Mouse (Mus musculus) liver, embryonic 16.5 days (tissue): Measurements from ENCODE around the gene Gse1. TPM values are rescaled to one million over a fixed set of nuclear protein-coding genes. Genes with fewer than 3 reads are reported as not detected.

Source experiments
- ATAC-seq: fragments of 200-750 bp; cut with Nextera tagmentation; 2 replicates; pipeline ENCODE4 v1.8.0; 2017; ENCODE audit warnings: low read depth, mild to moderate bottlenecking, moderate number of reproducible peaks, moderate library complexity
- H3K27ac ChIP-seq: fragments of 300-500 bp; sonication (generic); 2 replicates; pipeline ENCODE4 v1.5.1; 2014; ENCODE audit warnings: mild to moderate bottlenecking, low read length
- H3K27me3 ChIP-seq: fragments of 300-500 bp; sonication (generic); 2 replicates; pipeline ENCODE4 v1.6.1; 2014; ENCODE audit warnings: low read depth, low read length, mixed read lengths; ENCODE audit not compliant: control insufficient read depth, insufficient read depth
- H3K36me3 ChIP-seq: fragments of 300-500 bp; sonication (generic); 2 replicates; pipeline ENCODE4 v1.6.1; 2014; ENCODE audit warnings: mild to moderate bottlenecking; ENCODE audit not compliant: control insufficient read depth, insufficient read depth
- H3K4me1 ChIP-seq: fragments of 300-500 bp; sonication (generic); 2 replicates; pipeline ENCODE4 v1.6.1; 2014; ENCODE audit warnings: low read depth, low read length, mixed read lengths; ENCODE audit not compliant: control insufficient read depth
- H3K4me2 ChIP-seq: fragments of 300-500 bp; sonication (generic); 2 replicates; pipeline ENCODE4 v1.6.1; 2014; ENCODE audit warnings: low read depth, low read length, mixed read lengths
- H3K4me3 ChIP-seq: fragments of 300-500 bp; sonication (generic); 2 replicates; pipeline ENCODE4 v1.5.1; 2014; ENCODE audit warnings: low read depth, mild to moderate bottlenecking, low read length
- H3K9ac ChIP-seq: fragments of 300-500 bp; sonication (generic); 2 replicates; pipeline ENCODE4 v1.6.1; 2014; ENCODE audit warnings: low read depth, low read length
- H3K9me3 ChIP-seq: fragments of 300-500 bp; sonication (generic); replicated peaks from 2 replicates; pipeline ENCODE4 v1.6.1; 2016; ENCODE audit warnings: low read length; ENCODE audit not compliant: control insufficient read depth
- WGBS: fragments of 180-500 bp; shearing (Covaris S2); extraction: QIAGEN DNeasy Blood & Tissue Kit; methylation state at CpG from one replicate; pipeline ENCODE4 v1.1.7; 2014; ENCODE audit not compliant: insufficient replicate concordance; 5-methylcytosine and 5-hydroxymethylcytosine counted together
- polyA plus RNA-seq: library from polyadenylated mRNA; unstranded; fragments of >200 nt; fragmentation: Nextera tagmentation; extraction: Ambion mirVana; gene quantifications from 2 replicates; pipeline ENCODE4 v1.2.1, GENCODE M21; 2015

Gene Gse1
- polyA plus RNA-seq, 1 experiment from 2014 or later = 9.5 TPM

DNA sequence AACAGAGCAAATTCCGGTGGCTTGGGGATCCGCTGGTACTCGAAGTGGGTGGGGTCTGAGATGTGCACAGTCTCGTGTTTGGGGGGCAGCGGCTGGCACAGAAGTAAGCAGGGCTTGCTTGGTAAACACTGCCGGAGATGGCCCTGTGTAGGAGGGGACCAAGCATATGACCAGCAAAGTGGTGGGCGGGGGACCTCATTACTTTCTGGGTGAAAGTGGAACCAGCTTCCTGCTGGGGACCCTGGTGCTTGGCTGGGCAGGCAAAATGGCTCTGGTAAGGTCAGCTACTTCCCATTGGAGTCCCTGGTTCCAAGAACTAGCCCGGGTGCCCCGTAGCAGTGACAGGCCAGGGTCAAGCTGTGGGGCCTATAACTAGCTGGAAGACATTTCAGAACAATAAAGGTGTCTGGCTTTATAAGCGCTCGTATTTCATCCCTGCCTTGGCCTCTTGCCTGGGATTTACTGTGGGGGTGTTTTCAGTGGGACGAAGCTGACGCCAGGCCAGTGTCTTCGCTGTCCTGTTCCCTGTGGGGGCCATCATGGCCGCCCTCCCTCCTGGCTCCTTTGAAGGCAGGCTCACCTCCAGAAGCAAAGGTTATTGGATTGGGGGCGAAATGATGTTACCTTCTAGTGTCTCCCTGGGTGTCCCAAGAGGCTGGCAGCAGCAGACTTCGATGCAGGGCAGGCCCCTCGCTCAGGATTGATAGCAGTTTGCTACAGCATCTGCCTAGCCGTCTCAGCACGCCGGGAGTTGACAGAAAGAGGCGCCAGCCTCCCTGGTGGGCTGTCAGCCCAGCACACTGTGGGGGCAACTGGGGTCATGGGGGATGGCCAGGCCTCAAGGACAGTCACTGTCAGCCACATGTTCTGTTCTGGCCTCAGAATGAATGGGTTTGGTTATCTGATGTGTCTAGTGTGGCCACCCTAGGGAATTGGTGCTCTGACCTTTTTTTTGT is 148.9 kb downstream of the Gse1 start:
- Histone ChIP-seq H3K9me3 (no peaks in the 10 kb centered on the region), H3K9ac (peak overlapping the region; percentile 29), H3K4me2 (no peak overlapping the region), H3K27me3 (no peaks in the 10 kb centered on the region), H3K4me3 (no peak overlapping the region), H3K27ac (peak overlapping the region; percentile 43), H3K4me1 (peaks cover 69% of the 10 kb centered on the region), H3K36me3 (no peaks in the 10 kb centered on the region)
- ATAC-seq = no peak
- 56% methylated on average over 22 of the region's 22 CpGs for WGBS

DNA sequence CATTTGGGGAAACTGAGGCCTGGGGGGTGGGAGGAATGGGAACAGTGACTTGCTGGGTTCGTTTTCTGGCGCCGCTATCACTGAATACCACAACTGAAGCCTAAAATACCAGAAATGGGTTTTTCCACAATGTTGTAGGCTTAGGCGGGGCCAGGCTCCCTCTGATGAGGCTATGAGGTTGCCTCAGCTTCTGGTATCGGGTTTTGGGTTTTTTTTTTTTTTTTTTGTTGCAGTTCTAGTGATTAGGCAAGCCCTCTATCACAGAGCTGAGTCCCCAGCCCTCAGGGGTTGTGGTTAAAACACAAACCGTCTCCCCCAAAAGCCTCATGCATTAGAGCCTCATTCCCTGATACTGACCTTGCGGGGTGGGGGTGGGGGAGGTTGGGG is 149.5 kb downstream of the Gse1 start:
- H3K4me2 ChIP-seq = 0 out of 2 replicates have a peak overlapping the region, but pooled peaks have one; percentile 2

GRCm38 (mm10) chr8:120378306-120378705 is 150.1 kb downstream of the Gse1 start:
- peak overlapping the region; percentile 29; the same call in 1 of the 2 replicates for H3K9ac ChIP-seq
- ATAC-seq = no peak
- H3K4me3 ChIP-seq = no peak overlapping the region
- no peaks in the 10 kb centered on the region for H3K36me3 ChIP-seq
- H3K27ac ChIP-seq = no peak overlapping the region
- H3K4me1 ChIP-seq = peaks cover 57% of the 10 kb centered on the region
- H3K4me2 ChIP-seq = 0 out of 2 replicates have a peak overlapping the region, but pooled peaks have one; percentile 2
- no peaks in the 10 kb centered on the region for H3K9me3 ChIP-seq
- WGBS = 39% methylated on average over 16 of the region's 16 CpGs
- H3K27me3 ChIP-seq = no peaks in the 10 kb centered on the region

More for the DNA sequence above, 149.5 kb downstream of the Gse1 start:
- H3K4me1 ChIP-seq = peaks cover 62% of the 10 kb centered on the region
- H3K9me3 ChIP-seq = no peaks in the 10 kb centered on the region
- H3K27me3 ChIP-seq = no peaks in the 10 kb centered on the region
- peak overlapping the region; percentile 43 for H3K27ac ChIP-seq
- peak overlapping the region; percentile 29 for H3K9ac ChIP-seq
- WGBS = 20% methylated on average over 7 of the region's 7 CpGs
- H3K4me3 ChIP-seq = no peak overlapping the region
- H3K36me3 ChIP-seq = no peaks in the 10 kb centered on the region
- no peak for ATAC-seq

GRCm38 (mm10) chr8:120379015-120379414 is 150.8 kb downstream of the Gse1 start:
- Histone ChIP-seq H3K4me3 (no peak overlapping the region), H3K36me3 (no peaks in the 10 kb centered on the region), H3K27me3 (no peaks in the 10 kb centered on the region), H3K9me3 (no peaks in the 10 kb centered on the region), H3K27ac (0 out of 2 replicates have a peak overlapping the region, but pooled peaks have one; percentile 2), H3K4me1 (peaks cover 50% of the 10 kb centered on the region), H3K4me2 (no peak overlapping the region), H3K9ac (no peak overlapping the region)
- no peak for ATAC-seq
- WGBS = 50% methylated on average over 3 of the region's 3 CpGs

DNA sequence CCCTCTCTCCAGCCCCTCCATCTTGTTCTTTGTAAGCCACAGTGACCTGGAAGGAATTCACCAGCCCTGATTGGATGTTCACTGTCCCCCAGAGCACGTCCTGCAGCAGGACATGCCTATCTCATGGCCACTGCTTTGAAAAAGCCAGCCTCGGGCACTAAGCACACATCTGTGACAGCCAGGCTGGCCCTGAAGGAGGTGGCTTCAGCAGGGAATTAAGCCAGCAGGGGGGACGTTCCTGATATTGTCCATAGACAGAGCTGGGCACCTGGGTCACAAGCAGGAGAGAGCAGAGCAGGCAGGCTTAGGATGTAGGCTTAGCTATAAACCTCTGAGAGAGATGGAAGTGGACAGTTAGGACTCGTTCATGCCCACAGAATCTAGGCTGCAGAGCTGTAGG is 153.6 kb downstream of the Gse1 start:
- H3K9me3 ChIP-seq = no peaks in the 10 kb centered on the region
- H3K4me1 ChIP-seq = peaks cover 28% of the 10 kb centered on the region
- 51% methylated on average over 4 of the region's 4 CpGs for WGBS
- no peak overlapping the region for H3K4me3 ChIP-seq
- no peak overlapping the region for H3K4me2 ChIP-seq
- H3K27me3 ChIP-seq = no peaks in the 10 kb centered on the region
- H3K27ac ChIP-seq = no peak overlapping the region
- no peaks in the 10 kb centered on the region for H3K36me3 ChIP-seq
- ATAC-seq = no peak
- no peak overlapping the region for H3K9ac ChIP-seq

GRCm38 (mm10) chr8:120382436-120383203 is 154.4 kb downstream of the Gse1 start:
- Histone ChIP-seq H3K4me3 (no peak overlapping the region), H3K27me3 (no peaks in the 10 kb centered on the region), H3K4me2 (no peak overlapping the region), H3K4me1 (peaks cover 21% of the 10 kb centered on the region), H3K36me3 (no peaks in the 10 kb centered on the region), H3K9ac (no peak overlapping the region), H3K9me3 (no peaks in the 10 kb centered on the region), H3K27ac (no peak overlapping the region)
- ATAC-seq = no peak
- 71% methylated on average over 19 of the region's 19 CpGs for WGBS

DNA sequence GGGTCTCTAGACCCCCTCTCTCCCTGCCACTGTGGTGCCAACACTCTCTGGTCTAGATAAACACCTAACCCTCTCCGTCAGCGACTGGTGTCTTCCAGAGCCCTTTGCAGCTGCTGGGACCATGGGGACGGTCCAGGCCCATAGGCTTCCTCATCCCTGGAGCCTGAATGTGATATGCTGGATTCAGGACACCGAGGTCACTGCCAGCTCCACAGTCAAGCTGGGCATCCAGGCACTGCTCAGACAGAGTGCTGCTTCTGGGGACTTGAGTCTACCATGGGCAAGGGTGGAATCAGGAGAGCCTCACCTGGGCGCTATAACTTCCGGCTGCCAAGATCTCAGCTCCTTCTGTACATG is 154.9 kb downstream of the Gse1 start:
- no peak overlapping the region for H3K9ac ChIP-seq
- H3K4me1 ChIP-seq = peaks cover 15% of the 10 kb centered on the region

GRCm38 (mm10) chr8:120383713-120384112 is 155.5 kb downstream of the Gse1 start:
- no peak overlapping the region for H3K4me2 ChIP-seq
- H3K9ac ChIP-seq = no peak overlapping the region
- H3K9me3 ChIP-seq = no peaks in the 10 kb centered on the region
- 51% methylated on average over 6 of the region's 6 CpGs for WGBS
- ATAC-seq = no peak
- H3K4me1 ChIP-seq = peaks cover 10% of the 10 kb centered on the region
- H3K4me3 ChIP-seq = no peak overlapping the region
- no peaks in the 10 kb centered on the region for H3K27me3 ChIP-seq
- no peak overlapping the region for H3K27ac ChIP-seq
- H3K36me3 ChIP-seq = no peaks in the 10 kb centered on the region

More for the DNA sequence above, 154.9 kb downstream of the Gse1 start:
- 77% methylated on average over 6 of the region's 6 CpGs for WGBS
- Histone ChIP-seq H3K9me3 (no peaks in the 10 kb centered on the region), H3K4me2 (no peak overlapping the region), H3K27me3 (no peaks in the 10 kb centered on the region), H3K4me3 (no peak overlapping the region), H3K27ac (no peak overlapping the region), H3K36me3 (no peaks in the 10 kb centered on the region)
- no peak for ATAC-seq

- H3K27ac ChIP-seq = no peak overlapping the region
- no peak overlapping the region for H3K4me2 ChIP-seq
- no peaks in the 10 kb centered on the region for H3K27me3 ChIP-seq
- H3K9me3 ChIP-seq = no peaks in the 10 kb centered on the region
- no peak for ATAC-seq
- H3K4me1 ChIP-seq = peaks cover 7% of the 10 kb centered on the region
- no peaks in the 10 kb centered on the region for H3K36me3 ChIP-seq
- H3K9ac ChIP-seq = no peak overlapping the region
- no peak overlapping the region for H3K4me3 ChIP-seq
Observed at GRCm38 (mm10) chr8:120384745-120385144, 156.5 kb downstream of the Gse1 start.
